Mouse (Mus musculus) hindbrain, embryonic 14.5 days (tissue): ENCODE results near the gene Cntn3. TPM values are rescaled to one million over a fixed set of nuclear protein-coding genes. Genes with fewer than 3 reads are reported as not detected.

Experiments used
- ATAC-seq: fragments of 200-750 bp; cut with Nextera tagmentation; 2 replicates; pipeline ENCODE4 v1.8.0; 2017; ENCODE audit warnings: moderate number of reproducible peaks, mild to moderate bottlenecking, moderate TSS enrichment, moderate library complexity; ENCODE audit not compliant: low FRiP score
- DNase-seq: peaks from one replicate; pipeline ENCODE4 v3.0.0-alpha.2; 2015; ENCODE audit warnings: low spot score
- H3K27ac ChIP-seq: fragments of 300-500 bp; sonication (generic); 2 replicates; pipeline ENCODE4 v1.5.1; 2014; ENCODE audit warnings: mild to moderate bottlenecking, moderate library complexity
- H3K27me3 ChIP-seq: fragments of 300-500 bp; sonication (generic); 2 replicates; pipeline ENCODE4 v1.6.1; 2014; ENCODE audit warnings: mild to moderate bottlenecking, low read length, mixed read lengths; ENCODE audit not compliant: control insufficient read depth, insufficient read depth
- H3K36me3 ChIP-seq: fragments of 300-500 bp; sonication (generic); replicated peaks from 2 replicates; pipeline ENCODE4 v1.6.1; 2014; ENCODE audit not compliant: control insufficient read depth, insufficient read depth
- H3K4me1 ChIP-seq: fragments of 300-500 bp; sonication (generic); replicated peaks from 2 replicates; pipeline ENCODE4 v1.6.1; 2014; ENCODE audit warnings: antibody characterized with exemption, low read length, mixed read lengths; ENCODE audit not compliant: control insufficient read depth, insufficient read depth
- H3K4me2 ChIP-seq: fragments of 300-500 bp; sonication (generic); replicated peaks from 2 replicates; pipeline ENCODE4 v1.6.1; 2014; ENCODE audit warnings: mild to moderate bottlenecking, moderate library complexity
- H3K4me3 ChIP-seq: fragments of 300-500 bp; sonication (generic); replicated peaks from 2 replicates; pipeline ENCODE4 v1.5.1; 2014; ENCODE audit warnings: mild to moderate bottlenecking, low read length
- H3K9ac ChIP-seq: fragments of 300-500 bp; sonication (generic); 2 replicates; pipeline ENCODE4 v1.6.1; 2014
- H3K9me3 ChIP-seq: fragments of 300-500 bp; sonication (generic); 2 replicates; pipeline ENCODE4 v1.6.1; 2016; ENCODE audit warnings: low read length; ENCODE audit not compliant: control insufficient read depth
- WGBS: fragments of 180-500 bp; shearing (Covaris S2); extraction: QIAGEN DNeasy Blood & Tissue Kit; methylation state at CpG from one replicate; pipeline ENCODE4 v1.1.7; 2014; 5-methylcytosine and 5-hydroxymethylcytosine counted together
- polyA plus RNA-seq: library from polyadenylated mRNA; unstranded; fragments of >200 nt; fragmentation: Nextera tagmentation; extraction: Ambion mirVana; gene quantifications from 2 replicates; pipeline ENCODE4 v1.2.1, GENCODE M21; 2014

Cntn3 gene
- polyA plus RNA-seq, 1 experiment from 2014 or later, result 5.2 TPM

DNA sequence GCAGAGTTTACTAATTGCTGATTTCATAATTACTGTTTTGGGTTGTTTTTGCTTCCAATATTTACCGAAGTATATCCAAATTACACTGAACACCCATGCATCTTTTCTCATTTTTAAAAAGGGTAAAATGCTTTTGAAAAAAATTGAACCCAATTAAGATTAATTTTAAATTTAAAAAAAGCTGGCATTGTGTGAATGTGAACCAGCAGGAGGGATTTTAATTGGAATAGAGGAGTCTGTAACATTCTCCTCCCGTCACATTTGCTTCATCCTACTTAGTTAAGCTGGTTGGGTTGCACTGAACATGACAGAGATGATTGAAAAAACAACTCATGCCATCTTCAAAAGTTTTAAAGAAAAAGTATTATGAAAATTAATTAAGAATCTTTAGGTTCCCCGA lies 411.7 kb downstream of the Cntn3 start:
- no peak for DNase-seq
- 86% methylated on average over 3 of the region's 3 CpGs for WGBS
- Histone ChIP-seq H3K4me1 (no peaks in the 10 kb centered on the region), H3K4me3 (no peak overlapping the region), H3K4me2 (no peak overlapping the region), H3K27me3 (no peaks in the 10 kb centered on the region), H3K9ac (no peak overlapping the region), H3K9me3 (no peaks in the 10 kb centered on the region), H3K27ac (no peak overlapping the region), H3K36me3 (no peaks in the 10 kb centered on the region)
- ATAC-seq, result no peak

- 89% methylated on average over 4 of the region's 4 CpGs for WGBS
- no peaks in the 10 kb centered on the region for H3K27me3 ChIP-seq
- ATAC-seq (no peak), DNase-seq (no peak)
- H3K4me2 ChIP-seq, result no peak overlapping the region
- H3K4me1 ChIP-seq, result no peaks in the 10 kb centered on the region
- H3K4me3 ChIP-seq, result no peak overlapping the region
- no peak overlapping the region for H3K27ac ChIP-seq
- H3K9me3 ChIP-seq, result no peaks in the 10 kb centered on the region
- no peak overlapping the region for H3K9ac ChIP-seq
- H3K36me3 ChIP-seq, result no peaks in the 10 kb centered on the region
These were observed 451.2 kb downstream of the Cntn3 start for GRCm38 (mm10) chr6:102121676-102122075.

- no peak overlapping the region for H3K4me2 ChIP-seq
- no peak overlapping the region for H3K9ac ChIP-seq
- 81% methylated on average over 2 of the region's 2 CpGs for WGBS
These were observed 452.9 kb downstream of the Cntn3 start for GRCm38 (mm10) chr6:102120003-102120402.

DNA sequence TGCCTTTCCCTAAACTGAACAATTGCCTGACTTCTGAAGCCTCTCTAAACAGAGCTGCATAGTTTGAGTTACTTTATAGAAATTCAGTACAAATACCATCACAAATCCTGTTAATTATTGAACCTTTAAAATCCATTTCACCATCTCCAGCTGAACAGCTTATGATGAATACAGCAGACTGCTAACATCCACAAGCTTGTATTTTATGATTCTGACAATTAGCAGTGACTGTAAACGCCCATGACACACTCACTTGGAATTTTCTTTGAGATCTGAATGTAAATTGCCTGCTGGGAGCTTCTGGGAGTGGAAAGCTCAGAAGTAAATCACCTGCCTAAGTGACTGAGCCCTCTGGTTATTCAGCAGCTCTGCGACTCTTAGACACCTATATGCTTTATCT lies 459.3 kb downstream of the Cntn3 start:
- no peaks in the 10 kb centered on the region for H3K9me3 ChIP-seq
- no peak overlapping the region for H3K27ac ChIP-seq
- H3K36me3 ChIP-seq, result no peaks in the 10 kb centered on the region
- DNase-seq (no peak), ATAC-seq (no peak)
- no peaks in the 10 kb centered on the region for H3K27me3 ChIP-seq
- no peak overlapping the region for H3K4me2 ChIP-seq
- H3K4me3 ChIP-seq, result no peak overlapping the region
- no peak overlapping the region for H3K9ac ChIP-seq
- H3K4me1 ChIP-seq, result no peaks in the 10 kb centered on the region
- WGBS, result 66% methylated on average over 2 of the region's 2 CpGs

More at GRCm38 (mm10) chr6:102120003-102120402, 452.9 kb downstream of the Cntn3 start:
- DNase-seq (no peak), ATAC-seq (no peak)
- H3K4me1 ChIP-seq, result no peaks in the 10 kb centered on the region
- no peak overlapping the region for H3K27ac ChIP-seq
- H3K27me3 ChIP-seq, result no peaks in the 10 kb centered on the region
- H3K36me3 ChIP-seq, result no peaks in the 10 kb centered on the region
- no peak overlapping the region for H3K4me3 ChIP-seq
- H3K9me3 ChIP-seq, result no peaks in the 10 kb centered on the region
